Mouse (Mus musculus): Measurements from ENCODE around the gene Gpn2.
A peak's percentile ranks its signal among the peaks of the same experiment; 100 is the strongest.

Gpn2 gene

DNA sequence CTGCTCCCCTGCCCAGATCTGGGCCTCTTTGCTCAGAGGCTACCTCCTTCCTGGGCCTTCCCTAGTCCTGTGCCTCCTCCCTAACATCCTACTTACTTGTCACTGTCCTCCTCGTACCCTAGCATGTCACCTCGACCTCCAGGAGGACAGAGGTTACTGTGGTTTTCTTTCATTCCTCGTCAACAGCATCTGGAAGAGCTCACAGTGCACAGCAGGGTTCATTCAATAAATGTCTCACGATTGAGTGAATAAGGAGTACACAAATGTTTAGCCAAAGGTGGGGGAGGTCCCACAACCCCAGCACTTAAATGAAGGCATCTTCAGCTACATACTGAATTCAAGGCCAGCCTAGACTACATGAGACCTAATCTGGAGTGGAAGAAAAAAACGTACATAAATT is 42.1 kb downstream of the Gpn2 start:
- no peak for DNase-seq

DNA sequence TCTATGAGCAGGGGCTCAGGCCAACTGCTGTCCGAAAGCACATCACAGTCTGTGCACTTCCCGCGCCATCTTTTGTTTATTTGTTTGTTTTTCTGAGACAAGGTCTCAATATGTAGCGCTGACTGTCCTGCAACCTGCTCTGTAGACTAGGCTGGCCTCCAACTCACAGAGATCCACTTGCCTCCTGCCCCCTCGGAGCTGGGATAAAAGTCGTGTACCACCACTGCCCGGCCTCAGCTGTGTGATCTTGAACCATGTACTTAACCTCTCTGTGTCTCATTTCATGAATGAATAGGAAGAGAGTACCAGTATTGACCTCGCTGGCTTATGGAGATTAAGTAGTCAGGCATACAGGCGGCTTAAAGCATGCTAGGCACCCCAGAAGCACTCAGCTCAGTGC is 42.5 kb downstream of the Gpn2 start:
- DNase-seq, result no peak

DNA sequence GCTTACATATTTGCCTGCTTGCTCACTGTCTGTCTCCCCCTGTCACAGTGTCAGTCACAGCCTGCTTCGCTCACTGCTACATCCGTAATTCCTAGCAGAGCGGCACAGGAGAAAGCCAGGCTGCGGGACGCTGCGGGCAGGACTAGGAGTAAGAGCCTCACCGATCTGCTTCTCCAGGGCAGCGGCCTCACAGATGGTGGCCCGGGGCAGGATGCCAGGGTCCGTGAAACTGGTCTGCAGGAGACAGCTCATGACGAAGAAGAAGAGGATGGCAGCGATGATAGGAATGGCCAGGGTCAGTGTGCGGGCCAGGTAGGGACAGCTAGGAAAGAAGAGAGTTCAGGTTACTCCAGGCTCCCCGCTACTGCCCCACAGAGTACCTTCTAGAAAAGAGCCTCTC is 42.9 kb downstream of the Gpn2 start:
- DNase-seq, result peak in 1 of 2 experiments; percentile 24

DNA sequence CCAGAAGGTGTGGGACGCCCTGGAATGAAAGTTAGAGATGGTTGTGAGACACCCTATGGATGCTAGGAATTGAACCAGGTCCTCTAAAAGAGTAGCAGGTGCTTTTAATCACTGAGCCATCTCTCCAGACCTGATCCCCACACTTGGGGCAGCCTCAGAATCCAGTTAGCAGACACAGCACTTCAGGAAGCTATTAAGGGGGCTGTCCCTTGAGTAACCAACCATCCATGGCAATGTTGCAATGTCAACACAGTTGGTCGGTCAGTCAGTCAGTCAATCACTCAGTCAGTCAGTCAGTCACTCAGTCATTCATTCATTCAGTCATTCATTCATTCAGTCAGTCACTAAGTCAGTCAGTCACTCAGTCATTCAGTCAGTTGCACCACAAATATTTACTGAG is 44.4 kb downstream of the Gpn2 start:
- DNase-seq, result no peak

DNA sequence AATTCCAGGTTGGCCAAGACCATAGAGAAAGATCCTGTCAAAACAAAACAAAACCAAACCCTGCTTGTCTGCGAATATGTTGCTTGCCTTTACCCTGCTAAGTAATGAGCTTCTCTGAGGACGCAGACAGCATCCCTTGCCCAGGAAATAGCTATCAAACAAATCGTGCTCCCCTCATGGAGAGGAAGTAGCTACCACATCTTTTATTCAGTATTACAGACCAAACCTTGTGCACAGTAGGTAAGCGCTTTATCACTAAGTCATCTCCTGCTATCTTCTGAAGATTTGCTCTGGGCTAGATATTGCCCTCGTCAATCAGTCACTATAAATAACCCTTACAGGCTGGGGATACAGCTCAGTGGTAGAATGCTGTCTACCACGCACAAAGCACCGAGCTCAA is 45.0 kb downstream of the Gpn2 start:
- DNase-seq, result no peak

DNA sequence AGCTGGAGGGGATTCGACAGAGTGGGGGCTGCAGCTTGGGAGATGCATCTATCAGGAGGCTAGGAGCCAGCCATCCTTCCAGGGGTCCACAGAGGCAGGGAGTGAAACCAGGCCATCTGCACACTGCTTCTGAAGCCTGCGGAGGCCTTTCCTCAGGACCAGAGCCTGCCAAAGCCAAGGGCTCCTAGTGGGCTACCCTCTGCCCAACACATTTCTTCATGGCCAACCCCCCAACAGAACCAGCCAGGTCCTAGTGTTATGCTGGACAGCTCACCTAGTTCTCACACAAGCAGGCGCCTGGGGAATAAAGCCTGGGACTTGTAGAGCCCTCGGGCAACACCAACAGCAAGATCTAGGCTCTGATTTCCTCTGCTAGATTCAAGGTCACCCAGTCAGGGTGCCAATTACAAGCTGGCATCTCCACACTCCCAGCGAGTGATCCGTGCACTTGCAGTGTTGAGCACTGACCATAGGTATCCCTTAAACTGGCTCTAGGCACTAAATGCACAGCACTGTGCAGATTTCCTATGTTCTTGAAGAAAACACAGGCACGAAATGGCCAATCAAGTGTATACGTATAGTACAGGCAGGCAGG is 46.3 kb downstream of the Gpn2 start:
- no peak for DNase-seq

DNA sequence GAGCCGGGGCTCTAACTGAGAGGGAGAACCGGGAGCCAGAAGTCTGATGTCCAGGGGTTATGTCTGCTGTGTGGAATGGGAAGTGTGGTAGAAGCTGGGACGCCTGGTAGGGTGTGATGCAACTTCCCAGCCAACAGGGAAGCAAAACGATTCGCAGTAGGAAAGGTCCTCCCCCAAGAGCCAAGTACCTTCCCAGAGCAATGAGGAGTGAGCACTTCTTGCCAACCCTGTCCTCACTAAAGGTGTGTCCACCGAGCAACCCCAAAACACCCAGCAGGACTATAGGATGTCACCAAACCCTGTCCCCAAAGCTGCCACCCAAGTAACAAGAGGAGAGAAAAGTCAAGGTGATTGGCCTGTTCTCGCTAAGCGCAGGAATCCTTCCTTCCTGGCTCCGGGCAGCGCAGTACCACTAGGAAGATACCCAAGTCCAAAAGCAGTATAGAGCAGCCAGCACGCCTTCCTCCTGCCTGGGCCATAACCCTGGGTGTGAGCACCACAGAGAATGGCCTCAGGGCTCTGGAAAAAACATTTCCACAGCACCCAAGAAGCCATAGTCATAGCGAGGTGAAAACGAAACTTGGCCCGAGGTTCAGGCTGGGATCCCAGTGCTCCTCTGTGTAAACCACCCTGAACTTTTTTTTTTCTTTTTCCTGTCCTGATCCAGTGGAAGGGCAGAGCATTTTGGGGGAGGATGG is 47.1 kb downstream of the Gpn2 start:
- DNase-seq, result peak; percentile 30 to 37

DNA sequence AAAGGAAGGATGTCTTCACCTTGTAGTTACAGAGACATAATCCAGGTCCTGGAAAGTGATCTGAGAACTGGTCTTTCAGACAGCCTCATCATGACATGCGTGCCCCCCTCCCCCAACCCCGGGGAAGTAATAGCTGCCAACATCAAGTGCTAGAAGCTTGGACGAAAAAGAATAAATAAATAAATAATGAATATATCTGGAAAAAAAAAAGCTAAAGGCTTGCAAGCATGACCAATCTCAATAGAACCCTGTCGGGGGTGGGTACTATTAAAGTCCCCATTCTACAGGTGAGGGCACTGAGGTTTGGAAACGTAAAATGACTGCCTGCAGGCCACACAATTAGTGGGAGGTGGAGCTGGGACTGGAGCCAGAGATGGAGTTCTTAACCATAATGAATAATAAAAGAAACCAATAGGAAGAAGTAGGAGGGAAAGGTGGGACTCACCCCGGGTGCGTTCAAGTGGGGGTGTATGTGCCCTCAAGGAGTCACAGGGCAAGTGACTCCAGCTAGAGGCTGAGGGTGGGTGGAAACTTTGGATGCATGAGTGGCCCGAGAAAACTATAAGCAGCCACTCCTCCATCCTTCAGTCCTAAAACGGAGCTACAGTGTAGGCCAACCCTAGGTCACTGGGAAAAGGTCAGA is 47.7 kb downstream of the Gpn2 start:
- DNase-seq, result peak; percentile 35 to 63

DNA sequence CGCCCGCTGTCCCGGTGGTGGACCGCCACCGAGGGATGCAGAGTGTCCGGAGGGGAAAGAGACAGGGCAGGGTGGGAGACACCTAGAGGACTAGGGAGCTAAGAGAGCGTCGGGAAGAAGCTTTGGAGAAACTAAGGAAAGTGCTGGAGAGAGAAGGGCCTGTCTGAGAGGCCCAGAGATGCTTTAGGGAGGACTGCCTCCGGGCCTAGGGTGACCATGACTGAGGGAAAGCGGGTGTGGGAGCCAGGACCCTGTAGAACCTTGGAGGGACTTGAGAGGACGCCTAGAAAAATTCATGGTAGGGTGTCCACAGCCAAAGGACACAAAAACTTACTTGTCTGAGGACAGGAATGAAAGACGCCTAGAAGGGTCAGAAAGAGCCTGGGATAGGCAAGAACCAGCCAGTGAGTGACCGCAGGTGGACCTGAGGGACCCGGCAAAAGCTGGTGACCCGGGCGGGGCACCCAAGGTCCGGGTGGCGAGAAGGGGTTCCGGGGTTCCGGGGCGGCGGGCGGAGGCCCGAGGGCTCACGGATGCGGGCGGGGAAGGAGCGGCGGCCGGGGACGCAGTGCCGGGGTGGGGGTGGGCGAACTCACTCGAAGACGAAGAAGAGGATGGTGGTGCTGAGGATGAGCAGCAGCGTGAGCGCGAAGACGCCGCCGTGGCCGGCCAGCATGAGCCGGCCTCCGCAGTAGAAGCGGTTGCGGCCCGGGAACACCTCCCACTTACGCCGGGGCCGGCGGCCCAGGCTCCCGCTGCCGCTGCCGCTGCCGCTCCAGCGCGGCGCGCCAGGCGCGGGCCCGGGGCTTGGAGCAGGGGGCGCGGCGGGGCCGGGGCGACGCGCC is 48.5 kb downstream of the Gpn2 start:
- DNase-seq, result peak in 1 of 2 experiments; percentile 69

DNA sequence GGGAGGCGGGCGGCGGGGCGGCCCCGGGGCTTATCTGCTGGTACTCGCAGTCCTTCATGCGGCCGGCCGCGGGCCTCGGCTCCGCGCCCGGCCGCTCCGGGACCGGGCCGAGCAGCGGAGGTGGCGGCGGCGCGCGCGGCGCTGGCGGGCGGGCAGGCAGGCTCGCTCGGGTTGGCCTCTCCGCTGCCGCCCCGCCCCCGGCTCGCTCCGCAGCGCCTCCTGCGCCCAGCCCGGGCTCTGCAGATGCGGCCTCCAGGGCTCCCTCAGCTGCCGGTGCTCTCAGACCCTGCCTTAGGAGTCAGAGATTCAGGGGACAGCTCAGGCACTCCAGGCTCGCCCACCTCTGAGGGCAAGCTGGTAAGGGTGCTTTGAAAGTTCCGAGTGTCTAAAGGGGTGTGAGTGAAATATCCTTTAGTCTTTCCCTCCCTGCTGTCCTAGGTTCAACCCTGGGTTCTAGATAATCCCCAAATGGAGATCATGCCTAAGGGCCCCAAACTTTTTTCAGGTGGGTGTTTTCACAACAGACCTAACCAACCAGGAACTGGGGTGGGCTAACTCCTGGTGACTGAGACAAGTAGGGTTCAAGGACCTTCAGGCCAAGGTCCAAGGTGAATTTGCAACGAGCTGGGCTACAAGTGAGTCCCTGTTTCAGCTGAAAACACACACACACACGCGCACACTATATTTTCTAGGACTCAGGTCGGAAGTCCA is 49.3 kb downstream of the Gpn2 start:
- DNase-seq, result peak; percentile 90 to 94

DNA sequence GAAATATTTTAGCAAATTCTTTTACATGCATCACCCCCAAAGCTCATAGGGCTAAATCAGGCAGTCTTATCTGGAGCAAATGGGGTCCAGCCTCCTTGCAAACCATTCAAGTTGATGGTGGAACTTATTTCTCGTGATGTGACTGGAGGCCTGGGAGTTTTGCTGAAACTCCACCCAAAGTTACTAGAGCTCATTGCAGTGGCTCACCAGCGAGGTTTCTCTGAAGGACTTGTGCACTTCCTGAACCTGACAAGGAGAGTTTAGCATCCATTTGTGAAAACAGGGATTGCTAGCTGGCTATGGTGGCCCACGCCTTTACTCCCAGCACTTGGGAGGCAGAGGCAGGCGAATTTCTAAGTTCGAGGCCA is 49.9 kb downstream of the Gpn2 start:
- DNase-seq, result no peak
